Mouse (Mus musculus): ENCODE measurements around the gene Efna5.

Gene Efna5

GRCm38 (mm10) chr17:62702020-62702814 lies 178.9 kb downstream of the Efna5 start:
- no peak for DNase-seq (ENCODE audit: low spot score in 2 of 2)

DNA sequence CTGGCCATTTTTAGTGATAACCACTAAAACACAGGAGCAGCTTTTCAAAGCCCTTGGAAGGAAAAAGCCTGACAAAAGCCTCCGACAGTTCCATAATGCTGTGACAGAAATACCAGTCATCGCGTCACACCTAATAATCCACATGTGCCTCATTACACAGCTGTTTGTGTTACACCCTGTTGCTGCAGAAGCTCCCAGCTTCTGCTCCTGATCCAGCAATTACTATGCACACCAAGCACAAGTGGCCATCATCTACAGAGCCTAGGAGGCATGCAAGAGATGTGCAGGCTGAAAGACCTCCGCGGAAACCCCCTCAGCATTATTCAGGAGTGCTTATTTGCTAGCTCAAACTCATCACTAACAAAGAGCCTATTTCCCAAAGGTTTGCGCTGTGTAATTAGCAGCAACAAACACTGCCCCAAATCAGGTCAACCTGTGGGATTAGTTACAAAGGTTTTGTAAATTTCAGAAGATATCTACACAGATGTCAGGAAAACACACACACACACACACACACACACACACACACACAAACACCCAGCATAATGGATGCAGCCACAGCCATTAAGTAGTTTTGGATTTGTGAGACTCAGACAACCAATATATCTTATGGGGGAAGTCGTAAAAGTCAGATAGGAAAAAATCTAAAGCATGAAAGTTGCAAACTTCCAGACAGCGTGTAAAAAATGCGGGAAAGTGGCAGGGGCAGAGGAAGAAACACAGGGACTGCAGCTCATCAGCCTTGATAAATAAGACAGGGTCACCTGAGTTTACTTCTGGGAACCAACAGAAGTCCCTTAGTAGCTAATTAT lies 180.1 kb downstream of the Efna5 start:
- no peak for DNase-seq (ENCODE audit: low spot score in 2 of 2)

DNA sequence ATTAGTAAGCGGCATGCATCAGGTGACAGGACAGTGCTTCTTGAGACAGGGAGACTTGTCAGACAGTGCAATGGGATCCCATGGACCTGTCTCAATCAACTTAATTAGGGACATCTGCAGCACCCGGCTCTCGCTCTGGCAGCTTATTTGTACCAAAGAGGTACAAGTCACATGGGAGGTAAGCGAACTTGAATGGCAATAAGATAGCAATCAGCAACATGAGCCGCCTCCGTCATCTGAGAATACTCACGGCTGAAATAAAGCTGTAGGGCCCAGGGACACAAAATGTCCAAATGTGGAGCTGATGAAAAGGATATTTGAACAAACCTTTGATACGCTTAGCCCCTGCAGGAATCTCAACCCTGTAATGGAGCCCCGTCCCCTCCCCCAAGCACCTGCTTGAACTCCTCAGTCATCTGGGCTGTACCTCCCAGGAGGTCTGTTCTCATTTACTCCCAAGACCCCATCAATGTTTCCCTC lies 186.1 kb downstream of the Efna5 start:
- DNase-seq (ENCODE audit: low spot score in 2 of 2) = no peak

GRCm38 (mm10) chr17:62692242-62692641 lies 188.9 kb downstream of the Efna5 start:
- no peak for DNase-seq (ENCODE audit: low spot score in 2 of 2)

GRCm38 (mm10) chr17:62691201-62691715 lies 189.9 kb downstream of the Efna5 start:
- DNase-seq (ENCODE audit: low spot score in 2 of 2) = no peak

- no peak for DNase-seq (ENCODE audit: low spot score in 2 of 2)
These were observed 190.9 kb downstream of the Efna5 start for GRCm38 (mm10) chr17:62690256-62690655.

GRCm38 (mm10) chr17:62689646-62690045 lies 191.5 kb downstream of the Efna5 start:
- no peak for DNase-seq (ENCODE audit: low spot score in 2 of 2)

DNA sequence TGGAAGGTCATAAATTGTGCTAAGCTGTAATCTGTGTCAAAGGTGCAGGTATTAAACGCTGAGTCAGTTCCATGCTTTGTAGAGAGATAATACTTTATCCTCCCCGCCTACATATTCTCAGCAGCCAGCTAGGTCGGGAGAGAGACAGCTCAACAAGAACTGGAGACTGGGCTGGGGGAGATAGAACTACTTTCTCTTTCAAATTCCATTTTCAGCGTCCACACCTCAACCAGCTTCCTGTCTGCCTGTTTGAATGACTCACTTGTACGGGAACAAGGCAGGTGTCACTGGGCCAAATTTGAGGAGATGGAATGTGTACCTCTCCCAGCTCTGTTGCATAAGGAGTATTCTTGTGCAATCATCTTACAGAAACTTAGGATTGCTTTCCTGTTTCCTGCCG lies 193.7 kb downstream of the Efna5 start:
- DNase-seq (ENCODE audit: low spot score in 2 of 2) = no peak

- DNase-seq (ENCODE audit: low spot score in 2 of 2) = no peak
These were observed 195.9 kb downstream of the Efna5 start for GRCm38 (mm10) chr17:62685181-62685580.

GRCm38 (mm10) chr17:62683142-62683541 lies 198.0 kb downstream of the Efna5 start:
- no peak for DNase-seq (ENCODE audit: low spot score in 2 of 2)

- DNase-seq (ENCODE audit: low spot score in 2 of 2) = no peak
These were observed 199.4 kb downstream of the Efna5 start for GRCm38 (mm10) chr17:62681726-62682125.

GRCm38 (mm10) chr17:62680737-62681136 lies 200.4 kb downstream of the Efna5 start:
- DNase-seq (ENCODE audit: low spot score in 2 of 2) = no peak

GRCm38 (mm10) chr17:62676832-62677231 lies 204.3 kb downstream of the Efna5 start:
- no peak for DNase-seq (ENCODE audit: low spot score in 2 of 2)

DNA sequence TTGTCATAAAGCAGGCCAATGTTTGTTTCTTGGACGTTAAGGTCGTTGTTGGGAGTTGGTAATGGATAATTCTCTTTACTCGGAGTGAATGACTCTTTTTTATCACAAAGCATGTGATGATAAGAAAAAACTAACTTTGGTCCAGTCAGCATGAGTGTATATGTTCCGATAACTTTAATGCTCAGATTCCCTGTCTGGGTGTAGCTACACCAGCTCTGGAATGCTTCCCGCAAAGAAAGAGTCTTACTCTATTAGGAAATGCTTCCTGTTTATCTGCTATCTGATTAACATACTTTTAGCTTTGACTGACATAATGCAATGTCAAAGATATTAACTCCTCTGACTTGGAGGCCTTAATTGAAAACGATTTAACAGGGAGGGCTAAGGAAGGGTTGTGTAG lies 204.7 kb downstream of the Efna5 start:
- no peak for DNase-seq (ENCODE audit: low spot score in 2 of 2)

GRCm38 (mm10) chr17:62675811-62676255 lies 205.3 kb downstream of the Efna5 start:
- no peak for DNase-seq (ENCODE audit: low spot score in 2 of 2)

GRCm38 (mm10) chr17:62672068-62672467 lies 209.0 kb downstream of the Efna5 start:
- DNase-seq (ENCODE audit: low spot score in 2 of 2) = no peak

DNA sequence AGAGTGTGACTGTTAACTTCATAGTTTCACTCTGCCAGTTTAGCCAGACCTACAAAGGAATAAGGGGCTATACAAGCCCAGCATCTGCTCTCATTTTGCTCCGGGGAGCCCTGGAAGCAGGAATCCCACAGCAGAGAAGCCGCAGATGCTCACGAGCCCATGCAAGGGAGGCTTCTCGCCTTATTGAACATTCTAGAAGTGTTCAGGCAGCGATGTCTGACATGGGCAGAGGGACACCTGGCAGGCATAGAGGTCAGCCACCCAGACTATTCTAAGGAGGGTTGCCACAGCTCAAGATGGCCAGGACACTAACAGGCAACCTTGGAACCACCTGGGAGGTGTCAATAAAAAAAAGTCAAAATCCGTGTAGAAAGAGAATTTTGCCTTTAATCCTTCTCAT lies 214.4 kb downstream of the Efna5 start:
- DNase-seq (ENCODE audit: low spot score in 2 of 2) = no peak

- no peak for DNase-seq (ENCODE audit: low spot score in 2 of 2)
These were observed 215.3 kb downstream of the Efna5 start for GRCm38 (mm10) chr17:62665823-62666222.

DNA sequence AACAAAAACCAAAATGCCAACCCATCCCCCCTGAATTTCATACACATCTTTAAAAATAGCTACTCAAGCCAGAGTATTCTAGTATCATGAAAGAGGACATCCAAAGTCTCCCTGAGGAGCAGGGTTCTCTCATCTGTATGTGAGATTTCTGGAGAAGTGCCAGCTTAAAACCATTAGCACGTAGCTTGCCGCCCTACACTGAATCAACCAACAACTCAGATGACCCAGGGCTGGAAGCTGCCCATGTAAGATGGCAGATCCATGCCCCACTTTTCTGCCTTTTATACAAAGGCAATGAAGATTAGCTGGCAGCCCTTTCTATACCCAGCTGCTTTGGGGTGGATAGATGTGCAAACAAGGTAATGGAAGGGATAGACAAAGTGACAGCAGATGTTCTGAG lies 216.4 kb downstream of the Efna5 start:
- no peak for DNase-seq (ENCODE audit: low spot score in 2 of 2)

DNA sequence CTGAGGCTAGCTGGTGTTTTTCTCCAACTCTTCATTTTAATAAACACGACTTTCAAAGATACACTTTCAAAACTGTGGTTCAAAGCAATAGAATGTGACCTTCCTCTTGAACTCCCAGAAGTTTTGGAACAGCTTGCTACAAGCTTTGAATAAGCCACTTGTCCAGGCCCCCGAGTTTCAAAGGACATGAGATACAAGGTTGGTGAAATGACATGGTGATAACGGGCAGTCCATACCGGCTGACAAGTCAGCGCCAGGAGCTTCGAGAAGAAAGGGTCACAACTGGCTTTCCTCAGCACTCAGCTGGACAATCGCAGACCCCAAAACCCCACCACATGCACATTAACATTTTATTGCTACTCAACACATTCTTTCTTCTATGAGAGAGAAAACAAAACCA lies 219.3 kb downstream of the Efna5 start:
- DNase-seq (ENCODE audit: low spot score in 2 of 2) = no peak

DNA sequence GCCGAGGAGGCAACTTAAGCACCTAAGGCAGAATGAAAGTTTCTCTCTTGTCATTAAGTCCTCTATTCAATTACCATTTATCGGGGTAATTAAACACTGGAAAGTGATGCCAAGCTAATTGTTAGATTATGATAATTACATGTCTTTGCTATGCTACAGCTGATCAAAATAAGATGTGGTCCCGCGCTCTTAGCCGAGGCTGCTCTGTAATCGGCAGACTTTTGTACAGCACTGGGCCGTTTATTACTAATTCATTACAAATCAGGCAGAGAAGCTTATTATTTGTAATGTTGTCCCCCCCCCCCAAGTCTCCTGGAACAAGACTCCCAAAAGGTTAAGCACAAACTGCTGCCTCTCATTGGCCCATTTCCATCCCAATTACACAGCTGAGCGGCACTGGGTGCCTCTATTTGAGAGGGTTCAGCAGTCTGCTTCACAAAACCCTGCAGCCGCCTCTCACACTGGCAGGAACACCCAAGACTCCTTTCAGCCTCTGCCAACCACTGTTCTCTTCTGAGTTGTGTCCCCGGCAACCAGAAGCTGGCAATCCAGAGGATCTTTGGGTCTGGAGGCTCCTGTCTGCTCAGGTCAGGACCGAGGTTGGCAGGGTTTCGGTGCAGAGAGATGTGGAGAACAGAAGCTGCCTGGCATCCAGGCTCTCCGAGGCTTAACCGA lies 221.5 kb downstream of the Efna5 start:
- DNase-seq (ENCODE audit: low spot score in 2 of 2) = no peak

Measured in spleen, postnatal 36 days (tissue).